Comparison of ENCODE assay signal across 12 mouse cellular contexts in the genomic region with DNA sequence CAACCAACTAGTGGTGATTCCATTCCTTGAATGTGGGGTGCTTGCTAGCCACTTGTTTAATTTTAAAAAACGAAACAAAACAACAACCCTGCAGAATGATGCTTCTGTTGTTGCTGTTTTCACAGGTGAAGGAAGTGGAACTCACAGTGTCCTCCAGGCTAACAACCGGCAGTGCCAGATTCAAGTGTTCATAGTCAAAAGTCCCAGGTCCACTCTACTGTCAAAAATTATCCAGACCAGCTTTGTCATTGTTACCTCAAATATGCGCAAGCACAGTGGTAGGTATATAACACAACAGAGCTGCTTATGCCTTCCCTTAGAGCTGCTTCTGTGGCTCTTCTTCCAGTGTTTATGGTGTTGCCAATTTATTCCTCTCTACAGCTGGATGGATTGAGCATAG.
"Had no signal": no experiment of that assay in that cellular context is flagged by ENCODE, and none has a peak within 500 bp of the region (broad histone marks: within the 10 kb centered on the region; RNA-seq: fewer than 3 reads in every experiment).

No protein-coding gene starts in this region.

- DNase-seq: kidney, postnatal 14 days; layer of hippocampus, postnatal 36 days; liver, embryonic 13.5 days; lung, adult 2 months; lung, postnatal 14 days; lung, postnatal 4 days; midbrain, embryonic 14.5 days; thymus, adult 18-20 months; thymus, postnatal 36 days had no signal

- H3K36me3 ChIP-seq: liver, embryonic 13.5 days had no signal

- H3K9me3 ChIP-seq: liver, embryonic 13.5 days had no signal

- H3K4me2 ChIP-seq: liver, embryonic 13.5 days; midbrain, embryonic 11.5 days had no signal

- H3K4me3 ChIP-seq: left cerebral cortex, adult 2 months; liver, embryonic 13.5 days had no signal

- H3K4me1 ChIP-seq: liver, embryonic 13.5 days had no signal

- ATAC-seq: intestine, postnatal 0 days had no signal

- H3K9ac ChIP-seq: liver, embryonic 13.5 days had no signal

- H3K27ac ChIP-seq: left cerebral cortex, adult 2 months; liver, embryonic 13.5 days had no signal
